20 mouse cellular contexts compared by ENCODE assay signal in the genomic region with DNA sequence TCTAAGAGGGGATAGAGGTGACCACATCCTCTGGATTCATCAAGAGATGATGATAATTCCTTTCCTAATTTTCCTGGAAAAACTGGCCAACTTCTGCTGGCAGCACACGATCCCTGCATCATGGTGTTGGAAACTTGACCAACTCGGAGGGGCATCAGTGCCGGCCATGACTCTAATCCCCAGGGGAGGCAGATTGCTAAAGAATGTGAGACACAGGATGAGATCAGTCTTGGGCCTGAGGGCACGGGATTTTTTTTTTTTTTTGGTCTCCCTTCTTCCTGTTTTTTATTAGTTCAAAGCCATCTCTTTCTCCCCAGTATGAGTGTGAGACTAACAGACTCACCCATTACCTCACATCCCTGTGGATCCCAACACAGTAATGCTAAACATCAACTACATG.
"Had no signal": no experiment of that assay in that cellular context is flagged by ENCODE, and none has a peak within 500 bp of the region (broad histone marks: within the 10 kb centered on the region; RNA-seq: fewer than 3 reads in every experiment).

No protein-coding gene starts in this region.

- DNase-seq: kidney, postnatal 25 days; left cerebral cortex, postnatal 4 days; liver, postnatal 0 days; lung, embryonic 14.5 days; retina, postnatal 1 day; thymus, adult 2 months; thymus, postnatal 14 days; thymus, postnatal 4 days had no signal

- H3K9ac ChIP-seq: limb, embryonic 12.5 days; limb, embryonic 15.5 days; liver, embryonic 14.5 days; liver, postnatal 0 days; lung, embryonic 14.5 days; midbrain, embryonic 13.5 days; neural tube, embryonic 13.5 days had no signal

- H3K36me3 ChIP-seq: limb, embryonic 12.5 days; limb, embryonic 15.5 days; midbrain, embryonic 10.5 days; midbrain, embryonic 13.5 days; neural tube, embryonic 13.5 days had no signal

- H3K4me3 ChIP-seq: layer of hippocampus, adult 2 months; limb, embryonic 12.5 days; limb, embryonic 15.5 days; megakaryocyte, embryonic 14.5 days; midbrain, embryonic 10.5 days; midbrain, embryonic 13.5 days; myocyte; neural tube, embryonic 13.5 days had no signal

- H3K27ac ChIP-seq: kidney, postnatal 0 days; layer of hippocampus, adult 2 months; limb, embryonic 12.5 days; limb, embryonic 15.5 days; liver, embryonic 14.5 days; midbrain, embryonic 10.5 days; midbrain, embryonic 13.5 days; neural tube, embryonic 13.5 days; stomach, postnatal 0 days had no signal

- H3K9me3 ChIP-seq: limb, embryonic 12.5 days; limb, embryonic 15.5 days; megakaryocyte, embryonic 14.5 days; midbrain, embryonic 10.5 days; midbrain, embryonic 13.5 days; neural tube, embryonic 13.5 days had no signal

- H3K27me3 ChIP-seq: limb, embryonic 12.5 days; limb, embryonic 15.5 days; megakaryocyte, embryonic 14.5 days; midbrain, embryonic 13.5 days; neural tube, embryonic 13.5 days had no signal

- H3K4me2 ChIP-seq: limb, embryonic 12.5 days; limb, embryonic 15.5 days; liver, embryonic 11.5 days; lung, embryonic 14.5 days; midbrain, embryonic 13.5 days; neural tube, embryonic 13.5 days had no signal

- H3K4me1 ChIP-seq: limb, embryonic 12.5 days; limb, embryonic 15.5 days; megakaryocyte, embryonic 14.5 days; midbrain, embryonic 10.5 days; midbrain, embryonic 13.5 days; neural tube, embryonic 13.5 days had no signal
